Mouse (Mus musculus): Measurements from ENCODE around the gene Scap. TPM values are rescaled to one million over a fixed set of nuclear protein-coding genes. Genes with fewer than 3 reads are reported as not detected.
"Not testable (repeated sequence)": the region's sequence is repeated elsewhere in the genome, so short reads cannot be mapped to it uniquely, and the experiment has no call there.

Gene Scap
- polyA plus RNA-seq, 1 experiment from 2014 or later, result 26.8 TPM

- no peaks in the 10 kb centered on the region for H3K36me3 ChIP-seq (ENCODE audit: control insufficient read depth, insufficient read depth, low read length)
- no peak overlapping the region for H3K4me2 ChIP-seq (ENCODE audit: low read depth, low read length)
- WGBS, result 53% methylated on average over 5 of the region's 5 CpGs
Observed at GRCm38 (mm10) chr9:110328946-110329630, 4.0 kb upstream of the Scap start.

DNA sequence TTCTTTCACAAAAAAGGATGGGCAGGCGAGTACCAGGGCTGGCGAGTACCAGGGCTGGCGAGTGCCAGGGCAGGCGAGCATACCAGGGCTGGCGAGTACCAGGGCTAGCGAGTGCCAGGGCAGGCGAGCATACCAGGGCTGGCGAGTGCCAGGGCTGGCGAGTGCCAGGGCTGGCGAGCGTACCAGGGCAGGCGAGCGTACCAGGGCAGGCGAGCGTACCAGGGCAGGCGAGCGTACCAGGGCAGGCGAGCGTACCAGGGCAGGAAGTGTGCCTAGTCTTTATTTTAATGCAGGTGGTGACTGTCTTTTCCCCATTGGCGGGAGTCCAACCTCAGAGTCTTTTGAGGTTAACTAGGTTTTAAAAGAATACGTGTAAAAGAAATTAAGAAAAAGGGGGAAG lies 3.4 kb upstream of the Scap start:
- 83% methylated on average over 21 of the region's 21 CpGs for WGBS
- Histone ChIP-seq H3K9ac (ENCODE audit: low read depth, low read length) (no peak overlapping the region), H3K4me2 (ENCODE audit: low read depth, low read length) (no peak overlapping the region), H3K4me1 (ENCODE audit: control insufficient read depth, insufficient read depth, low read length) (peaks cover 8% of the 10 kb centered on the region; the same call in 1 of the 2 replicates), H3K27ac (ENCODE audit: low read length) (no peak overlapping the region), H3K9me3 (ENCODE audit: control insufficient read depth, low read length) (no peaks in the 10 kb centered on the region), H3K27me3 (replicated peaks; ENCODE audit: control insufficient read depth, insufficient read depth, low read length) (no peaks in the 10 kb centered on the region), H3K4me3 (ENCODE audit: low read length) (no peak overlapping the region), H3K36me3 (ENCODE audit: control insufficient read depth, insufficient read depth, low read length) (no peaks in the 10 kb centered on the region)
- ATAC-seq, result no peak

More at GRCm38 (mm10) chr9:110328946-110329630, 4.0 kb upstream of the Scap start:
- Histone ChIP-seq H3K9ac (ENCODE audit: low read depth, low read length) (no peak overlapping the region), H3K4me1 (ENCODE audit: control insufficient read depth, insufficient read depth, low read length) (peaks cover 4% of the 10 kb centered on the region; the same call in 1 of the 2 replicates), H3K4me3 (ENCODE audit: low read length) (no peak overlapping the region), H3K27ac (ENCODE audit: low read length) (no peak overlapping the region), H3K27me3 (replicated peaks; ENCODE audit: control insufficient read depth, insufficient read depth, low read length) (no peaks in the 10 kb centered on the region), H3K9me3 (ENCODE audit: control insufficient read depth, low read length) (no peaks in the 10 kb centered on the region)
- ATAC-seq, result no peak

DNA sequence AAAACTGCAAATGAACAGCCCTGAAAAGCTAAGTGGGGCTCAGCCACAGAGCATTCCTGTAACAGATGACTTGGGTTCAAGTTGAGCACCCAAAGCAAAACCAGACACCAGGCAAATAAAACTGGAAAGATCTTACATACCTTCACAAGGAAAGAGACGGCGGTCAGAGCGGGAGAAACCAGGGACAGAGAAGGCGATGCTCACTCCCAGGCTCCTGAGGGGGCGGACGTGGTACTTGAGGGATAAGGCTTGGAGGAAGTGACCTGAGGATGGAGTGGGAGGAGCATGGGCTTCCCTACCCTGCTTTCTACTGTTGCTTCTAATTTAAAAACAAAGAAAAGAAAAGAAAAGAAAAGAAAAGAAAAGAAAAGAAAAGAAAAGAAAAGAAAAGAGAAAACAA lies 2.7 kb upstream of the Scap start:
- Histone ChIP-seq H3K9me3 (ENCODE audit: control insufficient read depth, low read length) (no peaks in the 10 kb centered on the region), H3K27ac (ENCODE audit: low read length) (no peak overlapping the region), H3K27me3 (replicated peaks; ENCODE audit: control insufficient read depth, insufficient read depth, low read length) (no peaks in the 10 kb centered on the region), H3K4me1 (ENCODE audit: control insufficient read depth, insufficient read depth, low read length) (peaks cover 10% of the 10 kb centered on the region), H3K4me2 (ENCODE audit: low read depth, low read length) (no peak overlapping the region), H3K36me3 (ENCODE audit: control insufficient read depth, insufficient read depth, low read length) (no peaks in the 10 kb centered on the region), H3K9ac (ENCODE audit: low read depth, low read length) (no peak overlapping the region), H3K4me3 (ENCODE audit: low read length) (no peak overlapping the region)
- WGBS, result 45% methylated on average over 6 of the region's 6 CpGs
- ATAC-seq, result no peak

DNA sequence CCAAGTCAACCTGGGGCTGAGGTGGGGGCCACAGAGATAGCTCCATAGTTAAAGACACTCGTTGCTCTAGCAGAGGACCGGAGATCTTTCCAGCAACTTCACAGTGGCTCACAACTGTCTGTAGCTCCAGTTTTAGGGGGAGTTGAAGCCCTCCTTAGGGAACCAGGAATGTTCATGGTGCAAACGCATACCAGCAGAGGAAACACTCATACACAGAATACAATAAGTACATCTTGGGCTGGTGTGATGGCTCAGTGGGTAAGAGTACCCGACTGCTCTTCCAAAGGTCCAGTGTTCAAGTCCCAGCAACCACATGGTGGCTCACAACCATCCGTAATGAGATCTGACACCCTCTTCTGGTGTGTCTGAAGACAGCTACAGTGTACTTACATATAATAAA lies 2.2 kb upstream of the Scap start:
- not testable (repeated sequence) for H3K36me3 ChIP-seq (ENCODE audit: control insufficient read depth, insufficient read depth, low read length); H3K27me3 ChIP-seq (replicated peaks; ENCODE audit: control insufficient read depth, insufficient read depth, low read length); H3K9ac ChIP-seq (ENCODE audit: low read depth, low read length); H3K27ac ChIP-seq (ENCODE audit: low read length); H3K4me2 ChIP-seq (ENCODE audit: low read depth, low read length); ATAC-seq; H3K4me3 ChIP-seq (ENCODE audit: low read length); H3K9me3 ChIP-seq (ENCODE audit: control insufficient read depth, low read length)
- WGBS, result 86% methylated on average over 5 of the region's 5 CpGs
- H3K4me1 ChIP-seq (ENCODE audit: control insufficient read depth, insufficient read depth, low read length), result peaks cover 12% of the 10 kb centered on the region

GRCm38 (mm10) chr9:110333896-110334259 lies 790 bp downstream of the Scap start:
- no peaks in the 10 kb centered on the region for H3K36me3 ChIP-seq (ENCODE audit: control insufficient read depth, insufficient read depth, low read length)
- no peak for ATAC-seq
- peak overlapping the region; percentile 74 for H3K9ac ChIP-seq (ENCODE audit: low read depth, low read length)
- peaks cover 12% of the 10 kb centered on the region for H3K4me1 ChIP-seq (ENCODE audit: control insufficient read depth, insufficient read depth, low read length)
- peak overlapping the region; percentile 83 for H3K4me3 ChIP-seq (ENCODE audit: low read length)
- H3K27ac ChIP-seq (ENCODE audit: low read length), result peak overlapping the region; percentile 14; the same call in 1 of the 2 replicates
- H3K9me3 ChIP-seq (ENCODE audit: control insufficient read depth, low read length), result no peaks in the 10 kb centered on the region
- WGBS, result 10% methylated on average over 12 of the region's 12 CpGs
- peak overlapping the region; percentile 88 for H3K4me2 ChIP-seq (ENCODE audit: low read depth, low read length)
- H3K27me3 ChIP-seq (replicated peaks; ENCODE audit: control insufficient read depth, insufficient read depth, low read length), result no peaks in the 10 kb centered on the region

DNA sequence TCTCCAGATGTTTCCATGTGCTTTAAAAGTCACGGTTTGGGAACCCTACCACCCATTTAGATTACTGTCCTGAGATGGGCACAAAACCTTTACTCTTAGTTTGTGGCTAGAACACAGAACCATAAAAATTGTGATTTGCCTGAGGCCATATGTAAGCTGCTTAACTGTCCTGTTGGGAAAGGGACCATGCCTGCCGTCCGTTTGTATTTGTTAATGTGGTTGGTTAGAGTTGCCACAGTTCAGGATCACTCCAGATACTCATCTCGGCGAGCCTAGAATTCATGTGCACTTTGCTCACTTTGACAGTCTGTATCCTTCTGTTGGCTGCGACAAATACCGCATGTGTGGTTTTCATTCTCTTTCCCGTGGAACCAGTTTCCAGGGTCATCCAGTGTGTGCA lies 1.8 kb downstream of the Scap start:
- H3K4me1 ChIP-seq (ENCODE audit: control insufficient read depth, insufficient read depth, low read length), result peaks cover 12% of the 10 kb centered on the region
- H3K4me3 ChIP-seq (ENCODE audit: low read length), result no peak overlapping the region; the same call in 1 of the 2 replicates
- 0 out of 2 replicates have a peak overlapping the region, but pooled peaks have one; percentile 12 for H3K4me2 ChIP-seq (ENCODE audit: low read depth, low read length)
- no peak overlapping the region for H3K9ac ChIP-seq (ENCODE audit: low read depth, low read length)
- no peaks in the 10 kb centered on the region for H3K36me3 ChIP-seq (ENCODE audit: control insufficient read depth, insufficient read depth, low read length)
- no peaks in the 10 kb centered on the region for H3K27me3 ChIP-seq (replicated peaks; ENCODE audit: control insufficient read depth, insufficient read depth, low read length)
- ATAC-seq, result no peak
- WGBS, result 64% methylated on average over 8 of the region's 8 CpGs
- H3K9me3 ChIP-seq (ENCODE audit: control insufficient read depth, low read length), result no peaks in the 10 kb centered on the region
- 0 out of 2 replicates have a peak overlapping the region, but pooled peaks have one; percentile 28 for H3K27ac ChIP-seq (ENCODE audit: low read length)

DNA sequence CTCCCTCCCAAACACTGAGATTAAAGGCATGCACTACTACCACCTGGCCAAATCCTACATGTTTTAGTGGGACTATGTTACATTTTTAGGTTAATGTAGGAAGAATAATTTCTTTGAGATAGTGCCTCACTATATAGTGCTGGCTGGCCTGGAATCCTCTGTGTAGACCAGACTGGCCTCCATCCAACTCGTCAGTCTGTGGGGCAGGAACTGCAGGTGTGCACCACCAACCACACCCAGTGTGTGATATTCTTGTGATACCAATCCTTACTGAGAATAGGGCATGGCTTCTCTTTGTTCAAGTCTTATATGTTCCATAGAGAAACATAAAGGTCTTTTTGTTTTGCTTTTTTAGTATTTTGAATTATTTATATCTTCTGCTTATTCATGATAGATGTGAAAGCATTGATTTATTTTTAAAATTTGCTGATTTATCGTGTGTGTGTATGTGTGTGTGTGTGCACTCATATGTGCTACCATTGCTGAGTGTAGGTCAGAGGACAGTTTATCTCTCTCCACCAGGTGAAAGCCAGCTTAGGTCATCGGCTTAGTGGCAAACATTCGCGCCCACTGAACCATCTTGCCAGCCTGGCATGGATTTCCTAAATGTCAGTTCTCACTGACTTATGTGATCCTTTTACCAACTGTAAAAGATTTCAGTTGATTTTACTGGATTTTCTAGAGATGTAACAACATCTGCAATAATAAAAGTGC lies 7.1 kb downstream of the Scap start:
- Histone ChIP-seq H3K9me3 (ENCODE audit: control insufficient read depth, low read length) (no peaks in the 10 kb centered on the region), H3K36me3 (ENCODE audit: control insufficient read depth, insufficient read depth, low read length) (no peaks in the 10 kb centered on the region), H3K4me3 (ENCODE audit: low read length) (no peak overlapping the region), H3K27ac (ENCODE audit: low read length) (no peak overlapping the region), H3K4me1 (ENCODE audit: control insufficient read depth, insufficient read depth, low read length) (peaks cover 17% of the 10 kb centered on the region), H3K9ac (ENCODE audit: low read depth, low read length) (no peak overlapping the region), H3K27me3 (replicated peaks; ENCODE audit: control insufficient read depth, insufficient read depth, low read length) (no peaks in the 10 kb centered on the region), H3K4me2 (ENCODE audit: low read depth, low read length) (no peak overlapping the region)
- ATAC-seq, result no peak
- WGBS, result 86% methylated on average over 5 of the region's 5 CpGs

DNA sequence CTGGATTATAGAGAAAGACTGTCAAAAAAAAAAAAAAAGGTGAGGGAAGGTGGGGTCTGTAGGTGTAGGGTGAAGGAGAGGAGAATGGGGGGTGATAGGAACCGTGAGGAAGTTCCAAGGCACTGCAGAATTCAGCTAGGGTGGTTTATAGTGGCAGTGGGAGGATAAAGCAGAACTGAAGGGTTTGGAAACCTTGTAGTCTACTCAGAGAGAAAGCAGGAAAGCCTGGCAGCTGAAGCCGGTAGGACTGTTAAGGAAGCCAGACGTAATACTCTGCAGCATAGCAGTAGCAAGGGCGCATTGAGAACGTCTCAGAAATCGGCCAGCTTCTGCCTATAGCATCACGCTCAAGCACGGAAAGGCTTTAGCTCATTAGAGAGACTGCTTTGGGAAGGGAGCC lies 8.9 kb downstream of the Scap start:
- Histone ChIP-seq H3K4me3 (ENCODE audit: low read length) (no peak overlapping the region), H3K27me3 (replicated peaks; ENCODE audit: control insufficient read depth, insufficient read depth, low read length) (no peaks in the 10 kb centered on the region), H3K4me1 (ENCODE audit: control insufficient read depth, insufficient read depth, low read length) (peaks cover 16% of the 10 kb centered on the region), H3K4me2 (ENCODE audit: low read depth, low read length) (no peak overlapping the region), H3K36me3 (ENCODE audit: control insufficient read depth, insufficient read depth, low read length) (no peaks in the 10 kb centered on the region), H3K9ac (ENCODE audit: low read depth, low read length) (no peak overlapping the region), H3K9me3 (ENCODE audit: control insufficient read depth, low read length) (no peaks in the 10 kb centered on the region), H3K27ac (ENCODE audit: low read length) (no peak overlapping the region)
- 75% methylated on average over 8 of the region's 8 CpGs for WGBS
- no peak for ATAC-seq

DNA sequence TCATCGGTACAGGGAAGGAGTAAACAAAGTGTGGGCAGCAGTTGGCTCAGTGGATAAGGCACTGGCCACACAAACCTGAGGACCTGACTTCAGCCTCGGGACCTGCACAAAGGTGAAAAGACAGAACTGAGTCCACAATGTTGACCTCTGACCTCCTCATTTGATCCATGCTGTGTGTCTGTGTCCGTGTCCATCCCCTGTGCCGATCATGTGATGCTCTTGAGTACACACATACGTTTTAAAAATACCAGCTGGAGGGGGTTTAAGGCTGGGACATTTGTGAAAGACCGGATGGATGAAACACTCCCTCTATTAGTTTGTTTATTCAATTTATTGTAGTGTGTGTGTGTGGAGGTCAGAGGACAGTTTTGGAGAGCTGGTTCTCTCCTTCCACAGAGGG lies 10.7 kb downstream of the Scap start:
- peaks cover 16% of the 10 kb centered on the region for H3K4me1 ChIP-seq (ENCODE audit: control insufficient read depth, insufficient read depth, low read length)
- WGBS, result 25% methylated on average over 6 of the region's 6 CpGs
- H3K36me3 ChIP-seq (ENCODE audit: control insufficient read depth, insufficient read depth, low read length), result no peaks in the 10 kb centered on the region
- no peak overlapping the region for H3K9ac ChIP-seq (ENCODE audit: low read depth, low read length)
- no peak overlapping the region for H3K4me2 ChIP-seq (ENCODE audit: low read depth, low read length)
- no peaks in the 10 kb centered on the region for H3K9me3 ChIP-seq (ENCODE audit: control insufficient read depth, low read length)
- no peak overlapping the region for H3K27ac ChIP-seq (ENCODE audit: low read length)
- H3K4me3 ChIP-seq (ENCODE audit: low read length), result no peak overlapping the region
- peak; percentile 40 for ATAC-seq
- no peaks in the 10 kb centered on the region for H3K27me3 ChIP-seq (replicated peaks; ENCODE audit: control insufficient read depth, insufficient read depth, low read length)
